Mouse (Mus musculus) cerebellum, adult 2 months (tissue): Measurements from ENCODE around the gene Pear1.
"Not testable (repeated sequence)": the region's sequence is repeated elsewhere in the genome, so short reads cannot be mapped to it uniquely, and the experiment has no call there.

Source experiments
- CTCF ChIP-seq: fragments of 200-500 bp; IDR thresholded peaks from 2 replicates; pipeline ENCODE4 v1.5.1; 2011; ENCODE audit warnings: low read depth, mild to moderate bottlenecking, control low read depth, low read length, moderate library complexity, borderline replicate concordance; ENCODE audit not compliant: insufficient read depth
- POLR2A ChIP-seq: fragments of 200-500 bp; IDR thresholded peaks from 2 replicates; pipeline ENCODE4 v1.6.1; 2011; ENCODE audit warnings: low read length, control low read depth, borderline replicate concordance; ENCODE audit not compliant: insufficient read depth

- TF ChIP-seq POLR2A, CTCF: not testable (repeated sequence)
Measured at GRCm38 (mm10) chr3:87864111-87864510, 40.0 kb upstream of the Pear1 start.
